Mouse (Mus musculus): ENCODE data around the gene Noxred1. TPM values are rescaled to one million over a fixed set of nuclear protein-coding genes. Genes with fewer than 3 reads are reported as not detected.

Gene Noxred1
- total RNA-seq, 2 experiments from 2014 or later: 0.26 to 1.1 TPM

- Histone ChIP-seq H3K4me3 (no peak overlapping the region), H3K27ac (no peak overlapping the region)
- DNase-seq: no peak
- no peak for TF ChIP-seq CTCF (IDR thresholded peaks at IDR 0.05)
- intact Hi-C loops (cut with DNase I): no loop called here
Measured at GRCm38 (mm10) chr12:87175194-87175946, 63.2 kb downstream of the Noxred1 start.

Small RNA genes lying within 50 kb of the gene (microRNA-seq; reads per million reads assigned to microRNA genes)
- gene Gm47293: not detected

Other genes starting within 250 kb of the Noxred1 start
- not detected for gene Zdhhc22, start 248.3 kb downstream of the Noxred1 start, total RNA-seq (2021)
- gene Tmem63c, start 217.4 kb downstream of the Noxred1 start, total RNA-seq (2021): not detected
- gene Ngb, start 136.2 kb downstream of the Noxred1 start, total RNA-seq (2021): under 1 TPM; 0.14 to 0.20 TPM
- 10 to 100 TPM; 33.1 to 40.2 TPM for gene Gstz1, start 91.6 kb downstream of the Noxred1 start, total RNA-seq (2021)
- gene Pomt2, start 90.8 kb downstream of the Noxred1 start, total RNA-seq (2021): 1 to 10 TPM; 6.2 to 6.3 TPM
- not detected for gene Samd15, start 39.0 kb downstream of the Noxred1 start, total RNA-seq (2021)
- gene Tmed8, start 38.3 kb downstream of the Noxred1 start, total RNA-seq (2021): 1 to 10 TPM; 1.6 to 2.2 TPM
- 1 to 10 TPM; 7.3 to 9.5 TPM for gene Vipas39, start 27.5 kb upstream of the Noxred1 start, total RNA-seq (2021)
- 100 to 1,000 TPM; 120 to 154 TPM for gene Ahsa1, start 27.7 kb upstream of the Noxred1 start, total RNA-seq (2021)
- gene Ism2, start 61.0 kb upstream of the Noxred1 start, total RNA-seq (2021): not detected
- gene Sptlc2, start 149.6 kb upstream of the Noxred1 start, total RNA-seq (2021): 1 to 10 TPM; 6.4 to 8.5 TPM
- 100 to 1,000 TPM; 141 to 180 TPM for gene Slirp, start 205.2 kb upstream of the Noxred1 start, total RNA-seq (2021)
- gene Alkbh1, start 205.3 kb upstream of the Noxred1 start, total RNA-seq (2021): 1 to 10 TPM; 6.4 to 8.3 TPM
- gene Snw1, start 233.5 kb upstream of the Noxred1 start, total RNA-seq (2021): 10 to 100 TPM; 46.5 to 52.7 TPM